Mouse (Mus musculus) brain, embryonic 14.5 days (tissue): ENCODE data around the gene Igf2r. TPM values are rescaled to one million over a fixed set of nuclear protein-coding genes. Genes with fewer than 3 reads are reported as not detected.

Experiments used
- DNase-seq: peaks from one replicate; pipeline ENCODE4 v3.0.0-alpha.2; 2011; ENCODE audit warnings: low read depth
- CTCF ChIP-seq: fragments of 200-500 bp; IDR thresholded peaks from 2 replicates; pipeline ENCODE4 v1.5.1; 2012; ENCODE audit warnings: inconsistent platforms, mild to moderate bottlenecking, moderate library complexity, borderline replicate concordance; ENCODE audit not compliant: insufficient read depth, insufficient read length; ENCODE audit errors: extremely low read depth
- POLR2A ChIP-seq: fragments of 200-500 bp; IDR thresholded peaks from 2 replicates; pipeline ENCODE4 v1.6.1; 2012; ENCODE audit warnings: mild to moderate bottlenecking, inconsistent platforms, borderline replicate concordance; ENCODE audit not compliant: poor library complexity, insufficient read depth, insufficient read length, severe bottlenecking; ENCODE audit errors: extremely low read depth
- polyA plus RNA-seq: library from polyadenylated mRNA; depleted of rRNA; stranded (reverse); fragments of >200 nt; gene quantifications from 2 replicates; pipeline ENCODE4 v1.2.3, GENCODE M21; 2012

Gene Igf2r
- polyA plus RNA-seq, 1 experiment, result 24.5 TPM

GRCm38 (mm10) chr17:12796633-12797032 lies 27.2 kb upstream of the Igf2r start:
- DNase-seq, result no peak
- TF ChIP-seq CTCF, result no peak
- TF ChIP-seq POLR2A, result no peak

- DNase-seq, result peak; percentile 80
- no peak for TF ChIP-seq POLR2A
- TF ChIP-seq CTCF, result no peak
These were observed 24.4 kb upstream of the Igf2r start for GRCm38 (mm10) chr17:12793660-12794406.

GRCm38 (mm10) chr17:12792422-12793206 lies 23.1 kb upstream of the Igf2r start:
- peak; percentile 49 for DNase-seq
- TF ChIP-seq POLR2A (no peak), CTCF (no peak)

GRCm38 (mm10) chr17:12791420-12791819 lies 22.0 kb upstream of the Igf2r start:
- DNase-seq, result peak; percentile 69

GRCm38 (mm10) chr17:12791079-12791406 lies 21.6 kb upstream of the Igf2r start:
- TF ChIP-seq POLR2A, result no peak
- no peak for TF ChIP-seq CTCF
- no peak for DNase-seq

More at GRCm38 (mm10) chr17:12791420-12791819, 22.0 kb upstream of the Igf2r start:
- TF ChIP-seq CTCF, result no peak
- no peak for TF ChIP-seq POLR2A

- peak; percentile 83 for DNase-seq
- TF ChIP-seq POLR2A, result no peak
- no peak for TF ChIP-seq CTCF
These were observed 21.1 kb upstream of the Igf2r start for GRCm38 (mm10) chr17:12790353-12791078.

GRCm38 (mm10) chr17:12782861-12783847 lies 13.7 kb upstream of the Igf2r start:
- TF ChIP-seq CTCF (no peak), POLR2A (no peak)

GRCm38 (mm10) chr17:12781101-12781500 lies 11.6 kb upstream of the Igf2r start:
- peak; percentile 46 for DNase-seq
- TF ChIP-seq CTCF (no peak), POLR2A (no peak)

More at GRCm38 (mm10) chr17:12782861-12783847, 13.7 kb upstream of the Igf2r start:
- DNase-seq, result no peak

- TF ChIP-seq CTCF, result no peak
- no peak for TF ChIP-seq POLR2A
- no peak for DNase-seq
These were observed 10.7 kb upstream of the Igf2r start for GRCm38 (mm10) chr17:12780125-12780524.

GRCm38 (mm10) chr17:12779442-12779841 lies 10.0 kb upstream of the Igf2r start:
- no peak for DNase-seq
- TF ChIP-seq POLR2A (no peak), CTCF (no peak)
